Mouse (Mus musculus) central nervous system, embryonic 14 days (tissue): ENCODE data around the gene Riiad1. TPM values are rescaled to one million over a fixed set of nuclear protein-coding genes. Genes with fewer than 3 reads are reported as not detected.

Source experiments
- polyA plus RNA-seq: library from polyadenylated mRNA; depleted of rRNA; stranded (reverse); fragments of >200 nt; gene quantifications from 2 replicates; pipeline ENCODE4 v1.2.3, GENCODE M21; 2012; rRNA removed

Gene Riiad1
- 5.1 and 6.3 TPM in 2 replicates for polyA plus RNA-seq

DNA sequence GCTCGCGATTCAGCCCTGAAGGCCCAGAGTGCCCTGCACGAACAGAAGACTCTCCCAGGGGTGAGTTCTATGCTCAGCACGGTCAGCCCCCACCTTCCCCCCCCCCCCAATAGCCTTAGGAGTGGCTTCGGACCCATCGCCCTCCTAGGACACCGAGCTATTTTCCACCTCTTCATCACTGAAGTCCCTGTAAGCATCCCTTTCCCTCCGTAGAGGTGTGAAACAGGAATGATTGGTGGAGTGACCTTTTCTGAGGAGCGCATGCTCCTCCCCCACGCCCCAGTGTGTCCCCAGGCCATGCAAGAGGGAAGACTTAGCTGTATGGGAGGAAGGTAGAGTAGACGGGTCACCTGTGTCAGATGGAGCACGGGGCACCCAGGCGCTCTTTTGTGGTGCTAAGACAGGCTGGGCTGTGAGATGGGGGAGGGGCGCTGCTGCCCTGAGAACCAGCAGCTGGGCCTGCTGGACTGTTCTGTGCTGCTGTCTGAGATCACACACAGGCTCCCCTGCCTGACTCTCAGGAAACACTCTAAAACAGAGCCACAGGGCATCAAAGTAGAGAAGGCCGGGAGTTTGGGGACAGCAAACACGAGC lies at the start of gene Riiad1:
Riiad1 (minus strand) TSS at position 51 of the 594 bp plus-strand sequence.

DNA sequence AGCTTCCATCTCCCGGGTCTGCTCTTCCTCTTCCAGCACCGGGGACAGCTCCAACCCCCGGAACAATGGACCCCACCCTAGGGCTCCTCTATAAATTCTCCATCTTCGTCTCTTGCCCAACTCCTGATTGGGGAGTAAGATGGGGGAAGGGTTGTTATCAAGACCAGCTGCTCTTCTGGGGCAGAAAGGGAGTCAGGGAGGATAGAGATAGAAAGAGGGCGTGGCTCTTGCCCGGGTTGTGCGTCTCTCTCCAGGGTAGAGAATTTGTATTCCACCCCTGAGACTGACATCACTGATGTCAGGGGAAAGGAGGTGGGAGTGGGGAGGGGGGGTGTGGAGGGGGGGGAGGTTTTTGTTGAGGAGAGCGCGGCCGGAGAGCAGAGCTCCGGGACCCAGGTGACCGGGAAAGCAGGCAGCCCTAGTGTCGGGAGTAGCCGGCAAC lies 2.1 kb downstream of the Riiad1 start, which contains the start of gene Celf3:
Celf3 (plus strand) TSS at position 315 of the 442 bp plus-strand sequence.

DNA sequence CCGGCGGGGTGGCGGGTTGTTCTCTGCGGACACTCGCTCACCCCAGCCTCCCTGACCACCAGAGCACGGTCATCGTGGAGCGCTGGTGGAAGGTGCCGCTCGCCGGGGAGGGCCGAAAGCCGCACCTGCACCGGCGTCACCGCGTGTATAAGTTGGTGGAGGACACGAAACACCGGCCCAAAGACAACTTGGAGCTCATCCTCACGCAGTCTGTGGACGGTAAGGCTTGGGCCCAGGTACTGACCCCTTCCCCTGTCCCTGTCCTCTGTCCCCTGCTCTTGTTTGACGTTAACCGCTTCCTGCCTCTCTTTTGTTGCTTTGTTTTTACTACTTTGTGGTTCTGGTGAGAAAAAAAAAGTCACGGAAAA lies 36.6 kb downstream of the Riiad1 start, which contains the start of gene Oaz3:
Oaz3 (minus strand) TSS at position 319 of the 368 bp plus-strand sequence.

DNA sequence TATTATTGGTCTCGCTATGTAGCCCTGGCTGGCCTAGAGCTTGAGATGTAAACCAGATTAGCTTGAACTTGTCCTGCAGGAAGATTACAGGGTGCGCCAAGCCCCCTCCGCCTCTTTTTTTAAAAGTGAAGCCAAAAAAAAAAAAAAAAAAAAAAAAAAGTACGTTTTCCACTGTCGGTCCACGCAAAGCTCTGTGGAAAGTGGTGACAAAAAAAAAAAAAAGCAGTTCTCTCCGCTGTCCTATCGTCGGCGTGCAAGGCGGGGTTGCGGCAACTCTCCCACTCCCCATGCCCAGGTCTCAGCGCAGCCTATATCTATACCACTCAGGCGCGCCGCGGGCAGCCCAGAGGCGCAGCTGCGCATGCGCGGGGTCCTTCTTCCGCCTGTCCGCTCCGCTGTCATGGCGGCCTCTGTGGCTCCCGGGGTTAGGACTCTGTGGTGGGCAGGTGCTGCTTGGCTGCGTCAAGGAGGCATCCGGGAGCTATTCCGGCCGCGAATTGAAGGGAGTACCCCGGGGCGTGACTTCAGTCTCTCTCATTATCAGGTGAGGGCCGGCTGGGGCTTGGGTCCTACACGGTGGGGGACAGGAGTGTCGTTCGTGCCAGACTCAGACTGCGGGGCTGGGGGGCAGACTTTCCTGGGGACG lies 37.1 kb downstream of the Riiad1 start, which contains the start of gene Mrpl9:
Mrpl9 (plus strand) TSS at position 368 of the 646 bp plus-strand sequence.

Other genes with a start within 250 kb of the Riiad1 start
- gene Gm4778, start 216.3 kb downstream of the Riiad1 start, polyA plus RNA-seq = not detected in 2 replicates
- gene Them4, start 170.3 kb downstream of the Riiad1 start, polyA plus RNA-seq = 16.1 and 18.3 TPM in 2 replicates
- 0.37 and 0.95 TPM in 2 replicates for gene Them5, start 138.2 kb downstream of the Riiad1 start, polyA plus RNA-seq
- 0.50 and 1.4 TPM in 2 replicates for gene C2cd4d, start 117.9 kb downstream of the Riiad1 start, polyA plus RNA-seq
- 1.5 TPM in 2 replicates for gene Rorc, start 107.5 kb downstream of the Riiad1 start, polyA plus RNA-seq
- 0.48 and 0.53 TPM in 2 replicates for gene Lingo4, start 81.8 kb downstream of the Riiad1 start, polyA plus RNA-seq
- 18.3 and 22.8 TPM in 2 replicates for gene Tdrkh, start 67.1 kb downstream of the Riiad1 start, polyA plus RNA-seq
- 51.2 and 52.9 TPM in 2 replicates for gene Mrpl9, start 37.0 kb downstream of the Riiad1 start, polyA plus RNA-seq
- 0.44 and 0.51 TPM in 2 replicates for gene Oaz3, start 36.4 kb downstream of the Riiad1 start, polyA plus RNA-seq
- 535 and 550 TPM in 2 replicates for gene Celf3, start 2.0 kb downstream of the Riiad1 start, polyA plus RNA-seq
- 37.2 and 40.8 TPM in 2 replicates for gene Snx27, start 102.4 kb upstream of the Riiad1 start, polyA plus RNA-seq
- gene Gm10972, start 162.8 kb upstream of the Riiad1 start, polyA plus RNA-seq = not detected in 2 replicates
- 3.9 and 5.2 TPM in 2 replicates for gene Tuft1, start 178.5 kb upstream of the Riiad1 start, polyA plus RNA-seq
- 0.26 and 0.66 TPM in 2 replicates for gene Selenbp2, start 213.2 kb upstream of the Riiad1 start, polyA plus RNA-seq